Mouse (Mus musculus): ENCODE results near the gene Tchp.

The Tchp gene

GRCm38 (mm10) chr5:114695775-114696174, 11.8 kb upstream of the Tchp start:
- in situ Hi-C loops (cut with MseI, MboI) = no loop called here

GRCm38 (mm10) chr5:114696939-114697338, 10.6 kb upstream of the Tchp start:
- in situ Hi-C loops (cut with MseI, MboI) = no loop called here

- in situ Hi-C loops (cut with MseI, MboI) = no loop called here
Observed at GRCm38 (mm10) chr5:114698044-114698746, 9.4 kb upstream of the Tchp start.

- in situ Hi-C loops (cut with MseI, MboI) = no loop called here
Observed at GRCm38 (mm10) chr5:114699015-114699414, 8.5 kb upstream of the Tchp start.

- in situ Hi-C loops (cut with MseI, MboI) = no loop called here
Observed at GRCm38 (mm10) chr5:114702403-114703392, 4.9 kb upstream of the Tchp start.

GRCm38 (mm10) chr5:114708491-114708890, 931 bp downstream of the Tchp start:
- in situ Hi-C loops (cut with MseI, MboI) = no loop called here

GRCm38 (mm10) chr5:114709357-114709756, 1.8 kb downstream of the Tchp start:
- in situ Hi-C loops (cut with MseI, MboI) = no loop called here

- in situ Hi-C loops (cut with MseI, MboI) = no loop called here
Observed at GRCm38 (mm10) chr5:114714551-114714950, 7.0 kb downstream of the Tchp start.

GRCm38 (mm10) chr5:114717292-114717691, 9.7 kb downstream of the Tchp start:
- in situ Hi-C loops (cut with MseI, MboI) = no loop called here

GRCm38 (mm10) chr5:114717937-114718336, 10.4 kb downstream of the Tchp start:
- in situ Hi-C loops (cut with MseI, MboI) = no loop called here

- in situ Hi-C loops (cut with MseI, MboI) = no loop called here
Observed at GRCm38 (mm10) chr5:114718483-114718882, 10.9 kb downstream of the Tchp start.

GRCm38 (mm10) chr5:114719003-114719927, 11.7 kb downstream of the Tchp start:
- in situ Hi-C loops (cut with MseI, MboI) = no loop called here

- in situ Hi-C loops (cut with MseI, MboI) = no loop called here
Observed at GRCm38 (mm10) chr5:114719928-114720270, 12.3 kb downstream of the Tchp start.

- in situ Hi-C loops (cut with MseI, MboI) = no loop called here
Observed at GRCm38 (mm10) chr5:114720784-114721183, 13.2 kb downstream of the Tchp start.

- in situ Hi-C loops (cut with MseI, MboI) = no loop called here
Observed at GRCm38 (mm10) chr5:114721969-114722368, 14.4 kb downstream of the Tchp start.

GRCm38 (mm10) chr5:114722846-114723245, 15.3 kb downstream of the Tchp start:
- in situ Hi-C loops (cut with MseI, MboI) = no loop called here

GRCm38 (mm10) chr5:114728160-114728559, 20.6 kb downstream of the Tchp start:
- in situ Hi-C loops (cut with MseI, MboI) = no loop called here

- in situ Hi-C loops (cut with MseI, MboI) = no loop called here
Observed at GRCm38 (mm10) chr5:114730129-114730528, 22.6 kb downstream of the Tchp start.

- in situ Hi-C loops (cut with MseI, MboI) = no loop called here
Observed at GRCm38 (mm10) chr5:114731498-114731897, 23.9 kb downstream of the Tchp start.

GRCm38 (mm10) chr5:114731969-114732368, 24.4 kb downstream of the Tchp start:
- in situ Hi-C loops (cut with MseI, MboI) = no loop called here

- in situ Hi-C loops (cut with MseI, MboI) = no loop called here
Observed at GRCm38 (mm10) chr5:114733606-114734005, 26.0 kb downstream of the Tchp start.

Data from mouse trophoblast stem cell (cell line).